Mouse (Mus musculus) midbrain, embryonic 13.5 days (tissue): ENCODE measurements around the gene Tmprss9. TPM values are rescaled to one million over a fixed set of nuclear protein-coding genes. Genes with fewer than 3 reads are reported as not detected.

Experiments used
- ATAC-seq: fragments of 200-750 bp; cut with Nextera tagmentation; 2 replicates; pipeline ENCODE4 v1.8.0; 2017; ENCODE audit warnings: mild to moderate bottlenecking, moderate TSS enrichment, moderate library complexity
- H3K27ac ChIP-seq: fragments of 300-500 bp; sonication (generic); 2 replicates; pipeline ENCODE4 v1.5.1; 2015; ENCODE audit warnings: inconsistent platforms, mild to moderate bottlenecking, moderate library complexity
- H3K27me3 ChIP-seq: fragments of 300-500 bp; sonication (generic); 2 replicates; pipeline ENCODE4 v1.6.1; 2015; ENCODE audit warnings: mild to moderate bottlenecking, inconsistent platforms
- H3K36me3 ChIP-seq: fragments of 300-500 bp; sonication (generic); 2 replicates; pipeline ENCODE4 v1.6.1; 2015; ENCODE audit warnings: mild to moderate bottlenecking, inconsistent platforms
- H3K4me1 ChIP-seq: fragments of 300-500 bp; sonication (generic); replicated peaks from 2 replicates; pipeline ENCODE4 v1.6.1; 2015; ENCODE audit warnings: inconsistent platforms
- H3K4me2 ChIP-seq: fragments of 300-500 bp; sonication (generic); replicated peaks from 2 replicates; pipeline ENCODE4 v1.6.1; 2015; ENCODE audit warnings: moderate library complexity, mild to moderate bottlenecking, inconsistent platforms
- H3K4me3 ChIP-seq: fragments of 300-500 bp; sonication (generic); replicated peaks from 2 replicates; pipeline ENCODE4 v1.5.1; 2015; ENCODE audit warnings: mild to moderate bottlenecking, inconsistent platforms
- H3K9ac ChIP-seq: fragments of 300-500 bp; sonication (generic); replicated peaks from 2 replicates; pipeline ENCODE4 v1.6.1; 2015; ENCODE audit warnings: mild to moderate bottlenecking, inconsistent platforms
- H3K9me3 ChIP-seq: fragments of 300-500 bp; sonication (generic); 2 replicates; pipeline ENCODE4 v1.6.1; 2016; ENCODE audit warnings: mild to moderate bottlenecking, inconsistent platforms
- WGBS: fragments of 180-500 bp; shearing (Covaris S2); methylation state at CpG from one replicate; pipeline ENCODE4 v1.1.7; 2015; 5-methylcytosine and 5-hydroxymethylcytosine counted together
- polyA plus RNA-seq: library from polyadenylated mRNA; unstranded; fragments of >200 nt; fragmentation: Nextera tagmentation; extraction: Ambion mirVana; gene quantifications from 2 replicates; pipeline ENCODE4 v1.2.1, GENCODE M21; 2015

The Tmprss9 gene
- polyA plus RNA-seq, 1 experiment from 2014 or later = 0.31 TPM

- Histone ChIP-seq H3K4me3 (peak within 1 kb of the TSS; percentile 48), H3K9me3 (no peaks in the 10 kb centered on the region), H3K27ac (no peak within 1 kb of the TSS), H3K9ac (peak within 1 kb of the TSS; percentile 74), H3K27me3 (peaks cover 53% of the 10 kb centered on the region), H3K4me2 (peak within 1 kb of the TSS; percentile 78), H3K36me3 (no peaks in the 10 kb centered on the region), H3K4me1 (peaks cover 19% of the 10 kb centered on the region)
- WGBS = 4% methylated on average over 47 of the region's 51 CpGs
- peak; percentile 37; the same call in 1 of the 2 replicates for ATAC-seq
These were observed 27.6 kb upstream of the Tmprss9 start, which contains the start of gene Lingo3 for GRCm38 (mm10) chr10:80843931-80844547. TSS of gene Lingo3 (minus strand) at chr10:80844039.

- 66% methylated on average over 8 of the region's 8 CpGs for WGBS
- Histone ChIP-seq H3K36me3 (peaks cover 3% of the 10 kb centered on the region; the same call in 1 of the 2 replicates), H3K4me2 (no peak overlapping the region), H3K9me3 (no peaks in the 10 kb centered on the region), H3K27ac (no peak overlapping the region), H3K27me3 (peaks cover 53% of the 10 kb centered on the region), H3K4me1 (peaks cover 13% of the 10 kb centered on the region), H3K4me3 (no peak overlapping the region), H3K9ac (peak overlapping the region; percentile 74; the same call in 1 of the 2 replicates)
- no peak for ATAC-seq
These were observed 26.5 kb upstream of the Tmprss9 start for GRCm38 (mm10) chr10:80845055-80845693.

DNA sequence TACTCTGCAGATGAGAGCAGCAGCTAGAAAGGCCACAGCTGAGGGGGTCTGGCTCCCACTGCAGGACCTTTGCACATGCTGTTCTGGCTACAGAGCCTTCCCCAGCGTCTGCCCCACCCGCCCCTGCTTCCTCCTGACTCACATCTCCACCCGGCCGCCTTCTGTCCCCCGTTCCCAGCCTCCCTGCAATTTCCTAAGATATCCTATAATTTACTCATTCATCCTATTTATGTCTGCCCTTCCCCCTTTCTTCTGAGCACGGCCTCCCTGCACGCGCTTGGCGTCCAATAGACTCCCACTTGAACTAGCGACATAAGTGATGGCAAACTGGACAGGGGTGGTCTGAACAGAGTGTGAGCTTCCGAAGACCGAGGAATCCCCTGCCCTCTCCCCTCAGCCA is 25.9 kb upstream of the Tmprss9 start:
- WGBS = 82% methylated on average over 12 of the region's 12 CpGs
- Histone ChIP-seq H3K27me3 (peaks cover 53% of the 10 kb centered on the region), H3K4me3 (no peak overlapping the region), H3K4me1 (peaks cover 13% of the 10 kb centered on the region), H3K9me3 (no peaks in the 10 kb centered on the region), H3K4me2 (no peak overlapping the region), H3K36me3 (peaks cover 8% of the 10 kb centered on the region; the same call in 1 of the 2 replicates), H3K27ac (no peak overlapping the region), H3K9ac (no peak overlapping the region)
- ATAC-seq = no peak

GRCm38 (mm10) chr10:80848571-80848970 is 23.1 kb upstream of the Tmprss9 start:
- WGBS = 11% methylated on average over 10 of the region's 10 CpGs
- Histone ChIP-seq H3K4me2 (no peak overlapping the region), H3K9me3 (no peaks in the 10 kb centered on the region)

GRCm38 (mm10) chr10:80854913-80855748 is 16.5 kb upstream of the Tmprss9 start, which contains the start of the genes Lsm7 and Sppl2b:
TSS of gene Lsm7 (minus strand) at chr10:80855209.
TSS of gene Sppl2b (plus strand) at chr10:80855275.
- Histone ChIP-seq H3K27me3 (no peaks in the 10 kb centered on the region), H3K4me1 (peaks cover 42% of the 10 kb centered on the region), H3K9me3 (no peaks in the 10 kb centered on the region), H3K36me3 (peaks cover 33% of the 10 kb centered on the region), H3K9ac (peak within 1 kb of the TSS; percentile 95), H3K4me2 (peak within 1 kb of the TSS; percentile 100), H3K27ac (peak within 1 kb of the TSS; percentile 67), H3K4me3 (peak within 1 kb of the TSS; percentile 93)
- under 1% methylated on average over 77 of the region's 81 CpGs for WGBS
- peak; percentile 83 for ATAC-seq

More at GRCm38 (mm10) chr10:80848571-80848970, 23.1 kb upstream of the Tmprss9 start:
- H3K4me3 ChIP-seq = no peak overlapping the region
- H3K9ac ChIP-seq = no peak overlapping the region
- H3K27me3 ChIP-seq = peaks cover 28% of the 10 kb centered on the region
- no peak overlapping the region for H3K27ac ChIP-seq
- peaks cover 34% of the 10 kb centered on the region for H3K36me3 ChIP-seq
- H3K4me1 ChIP-seq = peaks cover 12% of the 10 kb centered on the region
- ATAC-seq = no peak

GRCm38 (mm10) chr10:80855749-80856073 is 15.9 kb upstream of the Tmprss9 start:
- 18% methylated on average over 11 of the region's 11 CpGs for WGBS
- no peaks in the 10 kb centered on the region for H3K9me3 ChIP-seq
- H3K27me3 ChIP-seq = no peaks in the 10 kb centered on the region
- peak overlapping the region; percentile 93 for H3K4me3 ChIP-seq
- peak; percentile 5; the same call in 1 of the 2 replicates for ATAC-seq
- H3K27ac ChIP-seq = no peak overlapping the region
- peaks cover 27% of the 10 kb centered on the region for H3K36me3 ChIP-seq
- H3K4me2 ChIP-seq = peak overlapping the region; percentile 100
- peaks cover 42% of the 10 kb centered on the region for H3K4me1 ChIP-seq
- peak overlapping the region; percentile 95 for H3K9ac ChIP-seq

- H3K27me3 ChIP-seq = no peaks in the 10 kb centered on the region
- H3K4me1 ChIP-seq = peaks cover 42% of the 10 kb centered on the region
- peak overlapping the region; percentile 93 for H3K4me3 ChIP-seq
- no peak for ATAC-seq
- WGBS = 78% methylated on average over 3 of the region's 3 CpGs
- no peaks in the 10 kb centered on the region for H3K9me3 ChIP-seq
- no peak overlapping the region for H3K27ac ChIP-seq
- H3K4me2 ChIP-seq = peak overlapping the region; percentile 100
- H3K9ac ChIP-seq = peak overlapping the region; percentile 95
- H3K36me3 ChIP-seq = peaks cover 24% of the 10 kb centered on the region
These were observed 15.4 kb upstream of the Tmprss9 start for GRCm38 (mm10) chr10:80856267-80856666.

- Histone ChIP-seq H3K9ac (peak overlapping the region; percentile 59; the same call in 1 of the 2 replicates), H3K4me1 (peaks cover 42% of the 10 kb centered on the region), H3K9me3 (no peaks in the 10 kb centered on the region), H3K27me3 (no peaks in the 10 kb centered on the region), H3K27ac (no peak overlapping the region), H3K36me3 (peaks cover 24% of the 10 kb centered on the region), H3K4me3 (no peak overlapping the region), H3K4me2 (peak overlapping the region; percentile 100; the same call in 1 of the 2 replicates)
- no peak for ATAC-seq
- 88% methylated on average over 5 of the region's 5 CpGs for WGBS
These were observed 14.7 kb upstream of the Tmprss9 start for GRCm38 (mm10) chr10:80856908-80857307.

DNA sequence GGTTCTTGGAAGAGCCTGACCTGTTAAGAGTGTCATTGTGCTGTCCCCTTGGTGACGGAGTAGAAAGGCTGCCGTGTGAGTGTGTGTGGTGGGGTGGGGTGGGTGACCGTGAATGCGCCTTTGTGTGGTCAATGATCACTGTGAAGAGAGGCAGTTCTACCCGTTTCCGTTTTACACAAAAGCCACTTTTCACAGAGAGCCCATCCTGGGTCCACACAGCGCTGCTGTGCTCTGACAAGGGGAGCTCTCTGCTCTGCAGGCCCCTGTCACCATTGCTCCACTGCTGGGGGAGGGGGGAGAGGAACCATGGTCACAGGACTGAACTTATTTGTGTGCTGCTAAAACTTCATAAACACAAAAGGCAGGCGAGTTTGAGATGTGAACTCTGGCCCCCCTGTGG is 14.3 kb upstream of the Tmprss9 start:
- Histone ChIP-seq H3K4me2 (peak overlapping the region; percentile 100; the same call in 1 of the 2 replicates), H3K4me3 (no peak overlapping the region)

DNA sequence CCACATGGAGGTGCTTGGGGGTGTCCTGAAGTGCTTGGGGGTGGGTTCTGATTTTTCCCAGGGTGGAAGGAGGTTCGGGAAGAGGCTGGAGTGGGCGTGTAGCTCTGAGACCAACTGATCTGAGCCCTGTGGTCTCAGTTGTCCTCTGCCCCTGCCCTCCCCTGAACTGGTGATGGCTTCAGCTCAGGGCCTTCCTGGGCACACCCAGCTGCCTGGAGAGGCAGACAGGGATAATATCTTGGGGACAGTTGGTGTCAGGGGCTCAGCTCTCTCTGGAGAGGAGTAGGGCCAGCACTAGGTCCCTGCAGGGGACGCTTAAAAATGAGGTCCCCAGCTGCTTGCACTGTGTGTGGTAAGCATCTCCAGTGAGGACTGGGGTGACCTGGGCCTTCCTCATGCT is 13.8 kb upstream of the Tmprss9 start:
- ATAC-seq = no peak
- Histone ChIP-seq H3K36me3 (peaks cover 25% of the 10 kb centered on the region), H3K4me2 (0 out of 2 replicates have a peak overlapping the region, but pooled peaks have one; percentile 100), H3K4me3 (no peak overlapping the region), H3K27ac (no peak overlapping the region), H3K27me3 (no peaks in the 10 kb centered on the region), H3K9me3 (no peaks in the 10 kb centered on the region), H3K4me1 (peaks cover 42% of the 10 kb centered on the region), H3K9ac (peak overlapping the region; percentile 23; the same call in 1 of the 2 replicates)
- 67% methylated on average over 3 of the region's 3 CpGs for WGBS

More for the DNA sequence above, 14.3 kb upstream of the Tmprss9 start:
- 48% methylated on average over 8 of the region's 8 CpGs for WGBS
- Histone ChIP-seq H3K4me1 (peaks cover 42% of the 10 kb centered on the region), H3K36me3 (peaks cover 24% of the 10 kb centered on the region), H3K9me3 (no peaks in the 10 kb centered on the region), H3K27ac (no peak overlapping the region), H3K27me3 (no peaks in the 10 kb centered on the region), H3K9ac (peak overlapping the region; percentile 59; the same call in 1 of the 2 replicates)
- no peak for ATAC-seq

DNA sequence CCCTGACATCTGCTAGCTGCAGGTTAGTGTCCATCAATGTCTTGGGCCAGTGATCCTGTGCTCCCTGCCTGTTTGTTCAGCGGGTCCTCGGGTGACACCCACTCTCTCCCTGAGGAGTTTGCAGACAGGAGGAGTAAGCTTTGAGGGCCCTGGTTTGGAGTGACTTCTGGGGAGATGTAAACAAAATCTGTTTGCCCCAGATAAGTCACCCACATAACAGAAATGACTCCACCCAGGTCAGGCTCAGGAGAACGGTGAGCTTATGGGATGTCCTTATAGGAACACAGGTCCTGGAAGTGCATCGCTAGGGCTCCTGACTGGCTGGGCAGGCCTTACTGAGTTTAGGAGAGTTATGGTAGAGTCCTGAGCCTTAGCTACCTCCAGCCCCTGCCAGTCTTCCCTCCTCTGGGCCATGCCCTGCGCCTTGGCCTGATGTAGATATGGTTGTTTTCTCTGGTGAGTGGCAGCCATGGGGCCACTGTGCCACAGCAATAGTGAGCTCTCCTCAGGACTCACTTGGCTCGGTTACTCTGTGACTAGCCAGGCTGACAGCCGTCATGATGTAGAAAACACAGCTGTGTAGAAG is 13.2 kb upstream of the Tmprss9 start:
- WGBS = 90% methylated on average over 7 of the region's 7 CpGs
- H3K27me3 ChIP-seq = no peaks in the 10 kb centered on the region

More for the DNA sequence above, 13.2 kb upstream of the Tmprss9 start:
- peak overlapping the region; percentile 23 for H3K9ac ChIP-seq
- peaks cover 39% of the 10 kb centered on the region for H3K4me1 ChIP-seq
- H3K36me3 ChIP-seq = peaks cover 26% of the 10 kb centered on the region
- H3K27ac ChIP-seq = no peak overlapping the region
- no peaks in the 10 kb centered on the region for H3K9me3 ChIP-seq
- H3K4me2 ChIP-seq = no peak overlapping the region
- no peak overlapping the region for H3K4me3 ChIP-seq
- ATAC-seq = no peak
